Mouse (Mus musculus) T-helper 2 cell (primary cell): ENCODE measurements around the gene Ush2a.

Experiments
- in situ Hi-C: fragments of 300-600 bp; cut with MboI, MseI; formaldehyde crosslinking; loops from one replicate; pipeline ENCODE4 v1.15.1; 2025; ENCODE audit warnings: high pct_unique_total_duplicates

Ush2a gene

GRCm38 (mm10) chr1:188667460-188667859 is 405.6 kb downstream of the Ush2a start:
- in situ Hi-C loops, result no loop called here

GRCm38 (mm10) chr1:188668513-188668912 is 406.7 kb downstream of the Ush2a start:
- in situ Hi-C loops, result no loop called here

- in situ Hi-C loops, result no loop called here
Observed at GRCm38 (mm10) chr1:188672871-188673270, 411.0 kb downstream of the Ush2a start.

GRCm38 (mm10) chr1:188674640-188675510 is 413.1 kb downstream of the Ush2a start:
- in situ Hi-C loops, result no loop called here

- in situ Hi-C loops, result no loop called here
Observed at GRCm38 (mm10) chr1:188675511-188675863, 413.7 kb downstream of the Ush2a start.

DNA sequence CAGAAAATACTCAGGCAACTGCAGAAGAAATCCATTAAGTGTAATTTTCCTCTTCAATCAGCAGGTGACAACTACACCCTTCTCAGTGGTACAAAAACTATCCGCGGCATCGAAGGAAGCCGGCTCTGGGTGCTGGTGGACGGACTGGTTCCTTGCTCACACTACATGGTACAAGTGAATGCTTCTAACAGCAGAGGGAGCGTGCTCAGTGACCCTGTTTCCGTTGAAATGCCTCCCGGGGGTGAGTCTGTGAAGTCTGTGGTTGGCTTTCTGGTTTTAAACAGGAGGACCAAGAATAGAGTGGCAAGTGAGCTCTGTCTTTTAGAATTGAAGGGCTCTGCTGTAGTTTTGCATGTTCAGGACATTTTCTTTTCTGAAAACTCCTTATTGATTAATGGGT is 416.4 kb downstream of the Ush2a start:
- in situ Hi-C loops, result no loop called here

GRCm38 (mm10) chr1:188686362-188686761 is 424.5 kb downstream of the Ush2a start:
- in situ Hi-C loops, result no loop called here

- in situ Hi-C loops, result loop anchor here (10.0 kb wide), 1 partner anchor 429 kb away; no protein-coding TSS in a partner anchor
Observed at GRCm38 (mm10) chr1:188696295-188696694, 434.5 kb downstream of the Ush2a start.

GRCm38 (mm10) chr1:188708176-188708575 is 446.4 kb downstream of the Ush2a start:
- in situ Hi-C loops, result no loop called here

- in situ Hi-C loops, result no loop called here
Observed at GRCm38 (mm10) chr1:188708694-188709093, 446.9 kb downstream of the Ush2a start.

GRCm38 (mm10) chr1:188714131-188714530 is 452.3 kb downstream of the Ush2a start:
- in situ Hi-C loops, result no loop called here

DNA sequence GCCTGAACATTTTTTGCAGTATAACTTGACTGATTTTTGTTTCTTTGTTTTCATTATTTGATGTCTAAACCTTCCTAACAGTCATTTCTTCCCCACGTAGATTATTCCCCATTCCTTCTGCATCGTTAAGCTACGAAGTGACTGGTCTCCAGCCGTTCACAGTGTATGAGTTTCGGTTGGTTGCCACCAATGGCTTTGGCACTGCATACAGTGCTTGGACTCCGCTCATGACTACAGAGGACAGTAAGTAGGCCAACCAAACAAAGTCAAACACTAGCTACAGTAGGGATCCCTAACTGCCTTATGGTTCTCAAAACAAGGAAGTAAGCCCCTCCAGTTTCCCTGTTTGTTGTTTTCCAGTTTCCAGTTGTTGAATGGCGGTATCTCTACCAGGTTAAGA is 453.1 kb downstream of the Ush2a start:
- in situ Hi-C loops, result no loop called here

DNA sequence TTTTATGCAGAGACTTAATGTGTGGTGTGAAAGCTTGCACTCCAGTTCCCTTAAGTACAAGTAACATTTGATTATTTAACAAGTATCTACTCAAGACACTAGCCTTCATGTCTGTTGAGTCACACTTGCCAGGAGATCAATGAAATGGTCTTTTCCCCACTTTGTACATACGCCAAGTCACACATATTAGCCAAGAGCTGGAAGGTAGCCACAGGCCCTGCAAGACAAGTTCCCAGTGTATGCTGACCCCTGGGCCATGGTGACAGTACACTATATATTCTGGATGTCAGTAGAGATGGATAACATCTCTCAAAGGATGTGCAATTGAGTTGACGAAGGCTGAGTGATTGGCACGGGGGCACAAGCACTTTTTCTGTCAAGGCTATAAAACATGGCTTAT is 455.1 kb downstream of the Ush2a start:
- in situ Hi-C loops, result no loop called here

GRCm38 (mm10) chr1:188725122-188725995 is 463.5 kb downstream of the Ush2a start:
- in situ Hi-C loops, result no loop called here

- in situ Hi-C loops, result no loop called here
Observed at GRCm38 (mm10) chr1:188726937-188727336, 465.1 kb downstream of the Ush2a start.

DNA sequence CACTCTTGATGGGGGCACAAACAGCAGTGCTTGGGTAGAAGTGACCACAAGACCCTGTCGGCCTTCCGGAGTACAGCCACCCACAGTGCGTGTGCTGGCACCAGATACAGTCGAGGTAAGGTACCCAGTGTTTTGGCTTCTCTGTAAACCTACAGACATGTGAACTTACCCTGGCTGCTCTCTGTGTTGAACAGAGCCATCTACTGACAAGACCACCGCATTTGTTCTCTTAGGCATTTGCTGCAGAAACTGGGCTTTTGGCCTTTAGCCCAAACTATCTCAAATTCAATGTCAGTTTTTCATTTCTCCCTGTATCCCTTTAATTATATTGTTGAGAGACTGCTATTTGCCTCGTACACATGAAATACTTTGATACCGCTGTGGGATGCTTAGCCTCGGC is 466.8 kb downstream of the Ush2a start:
- in situ Hi-C loops, result no loop called here

DNA sequence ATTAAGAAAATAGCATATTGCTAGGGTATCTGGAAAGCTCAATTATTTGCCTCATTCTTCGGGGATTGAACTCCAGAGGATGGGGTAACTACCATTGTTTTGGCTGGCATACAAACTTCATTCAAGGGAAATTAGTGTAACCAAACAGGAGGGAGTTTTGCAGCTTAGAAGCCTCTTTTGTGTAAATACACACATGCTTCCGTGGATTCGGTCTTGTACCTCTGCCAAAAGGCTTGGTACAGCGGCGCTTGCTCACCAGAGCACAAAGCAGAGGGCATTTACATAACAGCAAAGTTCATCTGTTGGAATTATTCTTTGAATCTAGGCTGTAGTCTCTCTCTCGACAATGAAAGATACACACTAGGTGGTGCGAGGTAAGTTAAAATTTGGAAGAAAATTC is 467.4 kb downstream of the Ush2a start:
- in situ Hi-C loops, result no loop called here

GRCm38 (mm10) chr1:188734741-188735266 is 473.0 kb downstream of the Ush2a start:
- in situ Hi-C loops, result no loop called here

DNA sequence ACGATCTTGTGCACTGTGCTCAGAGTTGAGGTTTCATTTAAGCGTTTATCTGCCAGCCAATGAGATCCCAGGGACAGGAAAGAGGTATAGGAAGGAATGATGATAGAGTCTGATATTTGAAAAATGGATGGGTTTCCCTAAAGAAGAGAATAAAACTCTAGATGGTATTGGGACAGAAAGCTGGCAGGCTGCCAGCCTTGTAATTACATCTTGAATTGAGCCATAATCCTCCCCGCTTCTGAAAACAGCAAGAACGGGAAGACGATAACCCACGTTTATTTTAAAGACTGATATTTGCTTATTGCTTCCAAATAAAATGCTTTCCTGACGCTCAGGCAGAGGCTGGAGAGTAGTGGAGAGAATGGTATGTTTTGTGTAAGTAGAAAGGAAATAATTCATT is 481.1 kb downstream of the Ush2a start:
- in situ Hi-C loops, result no loop called here

DNA sequence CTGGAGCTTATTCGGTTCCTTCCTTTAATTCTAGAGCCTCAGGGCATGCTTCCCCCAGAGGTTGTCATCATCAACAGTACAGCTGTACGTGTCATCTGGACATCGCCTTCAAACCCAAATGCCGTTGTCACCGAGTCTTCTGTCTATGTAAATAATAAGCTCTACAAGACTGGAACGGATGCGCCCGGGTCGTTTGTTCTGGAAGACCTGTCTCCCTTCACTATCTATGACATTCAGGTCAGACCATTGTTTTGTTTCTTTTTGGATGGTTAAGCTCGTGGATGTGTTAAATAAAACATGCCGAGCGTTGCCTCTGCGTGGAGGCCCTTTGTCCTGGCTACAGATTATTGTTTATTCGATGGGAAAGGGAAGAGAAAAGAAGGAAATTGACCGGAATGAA is 493.2 kb downstream of the Ush2a start:
- in situ Hi-C loops, result no loop called here

DNA sequence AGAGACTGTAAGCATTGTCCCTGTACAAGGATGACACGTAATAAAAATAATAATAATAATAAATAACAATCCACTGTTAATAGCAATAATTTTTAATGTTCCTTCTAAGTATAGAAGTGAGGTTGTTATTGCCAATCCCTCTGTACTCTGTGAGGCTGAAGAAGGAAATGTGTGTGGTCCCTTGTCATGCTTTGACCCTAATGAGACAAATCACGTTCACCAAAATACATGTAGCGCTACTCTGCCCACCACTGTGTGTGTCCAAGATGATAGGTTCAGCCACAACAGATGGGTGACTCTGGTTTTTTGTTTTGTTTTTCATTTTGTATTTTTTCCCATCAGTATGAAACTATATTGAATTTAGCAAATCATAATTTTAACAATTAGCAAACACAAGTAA is 498.7 kb downstream of the Ush2a start:
- in situ Hi-C loops, result no loop called here

DNA sequence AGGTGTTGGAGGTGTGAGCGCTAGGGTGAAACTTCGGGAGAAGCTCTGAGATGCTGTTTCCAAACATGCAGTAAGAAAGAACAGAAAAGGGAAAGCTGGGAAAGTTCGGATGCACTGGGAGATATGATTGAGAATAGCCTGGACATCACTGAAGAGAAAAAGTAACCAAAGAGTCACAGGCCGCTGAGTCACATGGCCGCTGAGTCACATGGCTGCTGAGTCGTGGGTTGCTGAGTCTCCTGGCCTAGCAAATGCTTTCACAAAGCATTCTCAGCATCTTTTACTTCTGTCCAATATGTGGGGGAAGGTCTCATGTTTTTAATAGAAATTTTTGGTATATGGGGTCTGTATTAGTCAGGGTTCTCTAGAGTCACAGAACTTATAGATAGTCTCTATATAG is 500.6 kb downstream of the Ush2a start:
- in situ Hi-C loops, result no loop called here
